Mouse (Mus musculus) gonadal fat pad, adult 2 months (tissue): ENCODE data around the gene Olfr718-ps1. TPM values are rescaled to one million over a fixed set of nuclear protein-coding genes. Genes with fewer than 3 reads are reported as not detected.
"Not testable (repeated sequence)": the region's sequence is repeated elsewhere in the genome, so short reads cannot be mapped to it uniquely, and the experiment has no call there.

Experiments used
- DNase-seq: peaks from one replicate; pipeline ENCODE4 v3.0.0-alpha.2; 2012; ENCODE audit warnings: low read depth
- polyA plus RNA-seq: library from polyadenylated mRNA; depleted of rRNA; stranded (reverse); fragments of >200 nt; gene quantifications from 2 replicates; pipeline ENCODE4 v1.2.3, GENCODE M21; 2012; rRNA removed

Gene Olfr718-ps1
- not detected in 2 replicates for polyA plus RNA-seq

DNA sequence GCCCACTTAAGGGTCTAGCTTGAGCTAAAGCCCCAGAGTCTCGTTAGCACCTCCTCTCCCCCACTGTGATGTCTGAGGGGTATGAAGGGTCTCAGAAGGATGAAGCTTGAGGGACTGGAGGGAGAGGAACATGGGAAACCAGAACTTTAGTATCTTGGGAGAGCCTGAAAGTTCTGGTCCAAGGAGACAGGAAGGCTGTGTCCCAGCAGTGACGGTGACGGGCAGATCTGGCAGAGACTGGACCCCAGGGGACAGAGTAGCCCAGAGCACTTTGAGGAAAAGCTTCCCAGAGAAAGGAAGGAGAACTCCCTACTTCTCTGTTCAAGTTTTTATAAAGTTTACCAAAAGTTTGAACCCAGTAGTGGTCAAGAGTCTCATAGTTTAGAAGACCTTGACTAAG lies at the start of gene Olfr718-ps1:
Gene Olfr718-ps1 (minus strand): TSS at position 101 of the 400 bp plus-strand sequence.
- no peak for DNase-seq

DNA sequence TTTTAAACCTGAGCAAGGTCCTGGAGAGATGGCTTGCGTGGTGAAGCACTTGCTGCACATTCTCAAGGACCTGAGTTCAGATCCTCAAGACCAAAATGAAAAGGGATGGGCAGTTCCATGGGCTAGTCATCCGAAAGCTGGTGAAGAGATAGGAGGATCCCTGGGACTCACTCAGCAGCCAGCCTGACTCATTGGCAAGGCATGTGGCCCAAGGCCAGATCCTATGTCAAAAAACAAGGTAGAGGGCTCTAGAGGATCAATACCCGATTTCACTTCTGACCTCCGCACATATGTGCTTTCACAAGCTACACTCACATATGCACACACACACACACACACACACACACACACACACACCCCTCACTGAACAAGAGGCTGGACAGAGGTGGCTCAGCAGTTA lies 49.1 kb upstream of the Olfr718-ps1 start:
- no peak for DNase-seq

GRCm38 (mm10) chr5:143195166-143195565 lies 47.8 kb upstream of the Olfr718-ps1 start:
- DNase-seq, result peak; percentile 54

DNA sequence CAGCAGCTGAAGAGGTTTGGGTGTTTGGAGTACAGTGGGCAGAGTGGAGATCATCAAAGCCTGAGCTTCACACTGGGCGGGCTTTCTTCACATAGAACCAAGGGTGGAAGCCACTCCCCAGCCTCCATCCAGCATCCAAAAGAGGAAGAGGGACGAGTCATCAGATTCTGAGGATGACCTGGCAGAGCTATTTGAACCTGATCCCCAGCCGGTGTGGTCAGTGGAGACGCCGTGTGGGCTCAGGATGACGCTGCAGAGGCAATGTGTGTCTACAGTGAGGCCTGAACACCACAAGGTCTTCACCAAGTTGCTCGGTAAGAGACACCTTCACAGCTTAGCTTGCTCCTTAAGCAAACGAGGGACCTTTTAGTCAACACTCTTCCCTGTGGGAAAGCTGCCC lies 47.4 kb upstream of the Olfr718-ps1 start:
- DNase-seq, result not testable (repeated sequence)

DNA sequence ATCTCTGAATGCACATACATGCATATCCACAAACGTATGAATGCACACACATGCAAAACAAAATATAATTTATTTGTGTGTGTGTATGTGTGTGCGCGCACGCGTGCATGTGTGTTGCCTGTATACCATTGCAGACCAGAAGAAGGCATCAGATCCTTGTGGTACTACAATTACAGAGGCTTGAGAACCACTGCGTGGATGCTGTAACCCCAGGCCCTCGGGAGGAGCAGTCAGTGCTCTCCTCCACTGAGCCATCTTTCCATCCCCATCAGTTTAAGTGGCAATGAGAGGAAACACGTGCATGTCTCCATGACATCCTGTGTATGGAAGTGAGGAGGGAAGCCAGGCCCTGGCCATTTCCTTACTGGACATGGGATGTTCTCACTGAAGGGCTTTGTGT lies 45.4 kb upstream of the Olfr718-ps1 start:
- no peak for DNase-seq

GRCm38 (mm10) chr5:143188014-143188413 lies 40.6 kb upstream of the Olfr718-ps1 start:
- not testable (repeated sequence) for DNase-seq

DNA sequence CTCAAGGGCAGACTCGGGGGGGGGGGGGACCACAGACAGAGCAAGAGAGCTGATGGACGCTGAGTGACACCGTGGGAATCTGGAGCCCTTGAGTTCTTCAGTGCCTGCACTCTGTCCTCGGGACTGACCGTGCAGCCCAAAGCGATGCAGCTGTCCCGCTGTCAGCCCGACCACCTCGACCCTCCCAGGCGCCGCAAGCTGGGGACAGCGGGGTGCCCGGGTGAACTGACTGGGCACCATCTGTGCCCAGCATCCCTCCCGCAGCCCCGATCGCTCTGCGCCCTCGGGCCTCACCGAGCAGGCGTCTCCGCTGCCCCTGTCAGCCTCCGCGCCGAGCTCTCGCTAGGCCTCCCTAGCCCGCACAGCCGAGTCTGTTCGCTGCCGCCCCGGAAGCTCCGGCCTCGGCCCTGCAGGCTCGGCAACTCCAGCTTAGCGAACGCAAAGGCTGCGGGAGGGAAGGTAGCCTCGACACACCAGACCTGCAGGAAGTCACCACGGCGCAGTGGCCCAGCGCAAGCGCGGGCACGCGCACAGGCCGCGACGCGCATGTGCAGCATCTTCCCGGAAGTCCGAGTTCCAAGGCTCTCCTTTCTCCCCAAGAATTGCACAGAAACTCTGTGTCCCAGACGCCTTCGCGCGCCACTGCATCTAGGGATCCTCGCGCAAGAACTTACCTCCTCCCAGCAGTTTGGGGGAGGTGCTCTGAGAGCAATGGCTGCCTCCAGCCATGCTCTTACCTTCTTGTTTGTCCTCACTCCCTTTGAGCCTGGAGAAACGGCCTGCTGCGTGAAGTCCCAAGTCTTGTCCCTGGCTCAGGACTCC lies 33.1 kb upstream of the Olfr718-ps1 start, which contains the start of the genes Rbak and Spdye4b:
Gene Rbak (minus strand): TSS at position 521 of the 822 bp plus-strand sequence.
Gene Spdye4b (plus strand): TSS at position 763 of the 822 bp plus-strand sequence.
- peak; percentile 68 for DNase-seq

DNA sequence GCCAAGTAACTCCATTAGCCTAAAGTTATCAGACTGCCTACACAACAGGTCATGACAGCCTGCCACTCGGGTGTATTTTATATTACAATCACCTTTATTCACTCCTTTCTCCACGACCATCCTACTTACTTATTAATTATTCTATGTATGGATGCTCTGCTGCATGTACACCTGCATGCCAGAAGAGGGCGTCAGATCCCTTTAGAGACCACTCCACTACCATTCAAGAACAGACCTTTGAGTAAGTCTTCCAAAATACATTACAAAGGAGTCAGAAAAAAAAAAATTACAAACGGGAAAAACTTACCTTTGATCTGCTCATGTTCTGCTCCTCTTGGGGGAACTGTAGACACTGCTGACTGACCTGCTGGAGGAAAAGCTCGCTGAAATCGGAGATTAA lies 31.8 kb upstream of the Olfr718-ps1 start:
- no peak for DNase-seq

DNA sequence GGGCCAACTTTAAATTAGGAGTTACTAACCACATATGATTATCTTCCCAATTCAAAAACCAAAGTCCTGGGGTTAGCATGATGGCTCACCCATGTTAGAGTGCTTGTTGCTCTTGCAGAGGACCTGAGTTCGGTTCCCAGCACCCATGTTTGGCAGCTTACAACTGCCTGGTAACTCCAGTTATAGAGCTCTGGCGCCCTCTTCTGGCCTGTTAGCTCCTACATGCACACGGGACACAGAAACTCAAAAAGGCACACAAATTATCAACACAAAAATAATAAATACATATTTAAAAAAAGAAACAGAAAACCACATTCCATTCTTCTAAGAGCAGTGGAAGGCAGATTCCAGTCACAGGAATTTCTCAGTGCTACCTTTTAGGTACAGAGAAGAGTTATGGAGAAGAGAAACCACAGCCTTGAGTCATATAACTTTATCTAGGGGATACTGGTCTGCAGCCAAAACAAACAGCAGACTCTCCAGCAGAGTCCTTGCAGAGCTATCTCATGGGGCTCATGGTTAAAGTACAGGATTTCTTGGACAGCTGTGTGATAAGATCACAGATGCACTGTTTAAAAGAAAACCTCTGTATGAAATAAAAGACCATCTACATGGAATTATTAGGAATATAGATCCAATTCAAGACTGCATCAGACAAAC lies 30.3 kb upstream of the Olfr718-ps1 start:
- DNase-seq, result no peak

GRCm38 (mm10) chr5:143175970-143176369 lies 28.6 kb upstream of the Olfr718-ps1 start:
- no peak for DNase-seq

GRCm38 (mm10) chr5:143165508-143166070 lies 18.2 kb upstream of the Olfr718-ps1 start:
- no peak for DNase-seq

DNA sequence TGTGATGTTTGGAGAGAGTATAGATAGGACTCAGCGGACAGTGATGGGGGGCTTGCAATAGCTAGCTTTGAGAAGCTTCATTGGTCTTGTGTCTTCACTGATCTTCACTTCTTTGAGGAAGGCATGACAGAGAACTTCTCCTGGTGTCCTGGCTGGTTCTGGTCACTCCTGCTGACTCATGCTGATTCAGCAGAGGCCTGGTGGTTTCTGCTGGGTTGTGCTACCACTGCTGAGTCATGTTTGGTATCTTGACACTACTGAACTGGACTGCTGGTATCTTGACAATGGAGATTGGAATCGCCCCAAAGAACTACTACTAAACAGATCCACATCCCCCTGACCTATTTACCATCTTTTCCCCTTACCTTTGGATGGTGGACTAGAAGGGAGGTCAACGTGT lies 8.2 kb upstream of the Olfr718-ps1 start:
- DNase-seq, result no peak

DNA sequence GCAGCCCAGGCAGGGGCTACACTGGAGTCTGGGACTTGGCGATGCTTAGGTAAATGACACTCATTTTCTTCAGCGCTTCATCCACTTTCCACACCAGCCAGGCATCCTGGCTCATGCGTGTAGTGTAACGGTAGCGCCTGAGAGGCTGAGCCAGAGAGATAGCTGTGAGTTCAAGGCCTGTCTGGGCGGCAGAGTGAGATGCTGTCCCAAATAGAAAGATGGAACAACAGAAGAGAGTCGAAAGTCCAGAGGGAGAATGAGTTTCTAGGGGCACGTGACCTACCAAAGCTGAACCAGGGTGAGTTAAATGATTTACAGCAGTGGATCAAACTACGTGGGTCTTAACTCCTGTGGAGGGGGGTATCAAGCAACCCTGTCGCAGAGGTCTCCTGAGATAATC lies 6.4 kb upstream of the Olfr718-ps1 start:
- DNase-seq, result no peak

GRCm38 (mm10) chr5:143150044-143150443 lies 2.7 kb upstream of the Olfr718-ps1 start:
- no peak for DNase-seq

GRCm38 (mm10) chr5:143149536-143149935 lies 2.2 kb upstream of the Olfr718-ps1 start:
- no peak for DNase-seq

GRCm38 (mm10) chr5:143148661-143149060 lies 1.3 kb upstream of the Olfr718-ps1 start:
- no peak for DNase-seq

- DNase-seq, result no peak
Observed at GRCm38 (mm10) chr5:143137580-143137979, 9.8 kb downstream of the Olfr718-ps1 start.

DNA sequence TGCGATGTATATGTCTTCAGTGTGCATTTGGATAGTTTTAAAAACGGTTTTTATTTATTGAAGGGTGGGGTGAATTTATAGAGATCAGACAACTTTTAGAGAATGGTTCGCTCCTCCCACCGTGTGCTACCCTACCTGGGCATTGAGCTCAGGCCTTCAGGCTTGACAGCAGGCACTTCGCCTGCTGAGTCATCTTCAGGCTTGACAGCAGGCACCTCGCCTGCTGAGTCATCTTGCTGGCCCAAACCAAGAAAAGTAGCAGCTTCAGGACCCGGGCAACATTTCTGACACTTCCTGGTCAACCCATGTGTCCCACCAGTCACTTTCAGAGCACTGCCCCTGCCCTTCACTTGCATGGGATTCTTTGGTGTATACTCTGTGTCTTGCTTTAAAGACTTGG lies 12.3 kb downstream of the Olfr718-ps1 start:
- DNase-seq, result no peak

GRCm38 (mm10) chr5:143134216-143135010 lies 13.0 kb downstream of the Olfr718-ps1 start:
- DNase-seq, result not testable (repeated sequence)

GRCm38 (mm10) chr5:143132935-143133514 lies 14.4 kb downstream of the Olfr718-ps1 start:
- DNase-seq, result no peak

- no peak for DNase-seq
Observed at GRCm38 (mm10) chr5:143130342-143130741, 17.0 kb downstream of the Olfr718-ps1 start.
